Mouse (Mus musculus): ENCODE measurements around the gene Dennd1a.

DNA sequence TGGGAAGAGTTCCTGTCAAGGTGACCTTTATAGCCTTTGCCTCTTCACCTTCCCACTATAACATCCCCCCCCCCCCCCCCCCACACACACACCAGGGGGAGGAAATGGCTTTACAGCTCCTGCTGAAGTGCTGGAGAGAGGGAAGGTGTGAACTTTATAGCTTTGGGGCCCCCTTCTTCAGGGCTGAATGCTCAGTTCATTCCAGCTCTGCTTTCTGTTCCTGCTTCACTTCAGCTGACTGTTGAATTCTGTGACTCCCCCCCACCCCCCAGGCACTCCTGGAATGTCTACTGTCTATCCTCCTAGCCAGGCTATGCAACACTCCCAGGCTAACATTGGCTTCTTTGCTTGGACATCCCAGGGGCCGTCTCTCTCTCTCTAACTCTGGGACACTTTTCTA lies 491.2 kb downstream of the Dennd1a start:
- TF ChIP-seq POLR2A (IDR thresholded peaks at IDR 0.05; ENCODE audit: low read depth, low read length) (no peak), CTCF (IDR thresholded peaks at IDR 0.05; ENCODE audit: extremely low read depth, insufficient read depth, insufficient read length, insufficient replicate concordance) (no peak)

Measured in spleen, adult 2 months (tissue).